Mouse (Mus musculus): ENCODE measurements around the gene Ywhag. TPM values are rescaled to one million over a fixed set of nuclear protein-coding genes. Genes with fewer than 3 reads are reported as not detected.

Gene Ywhag
- 1,000 to 10,000 TPM; 1,399 to 1,485 TPM for total RNA-seq (2021)

DNA sequence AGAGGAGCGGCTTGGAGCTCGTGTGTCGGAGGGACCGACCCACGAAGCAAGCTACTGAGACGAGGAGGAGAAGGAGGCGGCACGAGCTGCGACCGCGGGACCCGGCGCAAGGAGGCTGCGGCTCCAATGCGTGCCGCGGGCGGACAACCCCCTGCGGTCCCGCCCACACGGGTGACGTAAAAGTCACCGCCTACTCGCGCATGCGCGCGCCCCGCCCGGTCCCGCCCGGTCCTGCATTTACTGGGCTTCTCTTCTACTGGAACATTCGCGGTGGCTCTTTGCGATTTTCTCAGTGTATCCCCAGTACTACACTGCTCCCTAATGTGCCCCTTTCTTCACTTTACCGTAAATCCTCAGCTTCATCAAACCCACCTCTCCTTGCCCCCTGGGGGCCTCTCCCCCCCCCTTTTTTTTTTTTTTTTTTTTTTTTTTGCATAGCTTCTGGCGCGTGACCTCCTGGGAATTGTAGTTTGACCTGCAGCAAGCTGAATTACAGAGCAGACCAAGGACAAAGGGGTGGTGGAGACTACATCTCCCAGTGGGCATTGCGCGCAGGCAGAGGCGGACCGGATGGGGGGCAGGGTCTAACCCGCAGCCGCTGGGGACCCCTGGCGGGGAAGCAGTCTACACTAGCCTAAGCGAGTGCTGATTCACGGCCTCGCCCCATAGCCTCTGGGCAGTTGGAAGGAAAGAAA lies at the start of gene Ywhag:
Gene Ywhag, minus strand, starts transcription at position 136 of the 695 bp plus-strand sequence.
- intact Hi-C loops (cut with DNase I) = no loop called here
- peak; percentile 98 for DNase-seq

DNA sequence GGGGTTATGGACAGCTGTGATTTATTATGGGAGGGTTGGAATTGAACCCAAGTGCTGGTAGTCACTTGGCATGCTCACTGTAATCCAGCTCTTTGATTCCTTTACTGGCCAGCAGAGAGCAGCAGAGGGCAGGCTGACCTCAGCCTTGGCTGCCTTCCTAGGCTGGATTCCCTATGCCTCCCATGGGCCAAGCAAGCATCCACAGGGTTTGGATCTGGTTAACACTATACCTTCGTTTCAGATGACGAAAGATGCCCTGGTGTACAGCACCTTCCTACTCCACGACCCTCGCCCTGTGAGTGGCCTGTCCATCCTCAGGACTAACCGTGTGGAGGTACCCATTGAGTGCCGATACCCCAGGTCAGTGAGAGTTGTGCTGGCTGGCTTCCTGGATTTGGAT lies 48.0 kb upstream of the Ywhag start:
- DNase-seq = peak; percentile 64

DNA sequence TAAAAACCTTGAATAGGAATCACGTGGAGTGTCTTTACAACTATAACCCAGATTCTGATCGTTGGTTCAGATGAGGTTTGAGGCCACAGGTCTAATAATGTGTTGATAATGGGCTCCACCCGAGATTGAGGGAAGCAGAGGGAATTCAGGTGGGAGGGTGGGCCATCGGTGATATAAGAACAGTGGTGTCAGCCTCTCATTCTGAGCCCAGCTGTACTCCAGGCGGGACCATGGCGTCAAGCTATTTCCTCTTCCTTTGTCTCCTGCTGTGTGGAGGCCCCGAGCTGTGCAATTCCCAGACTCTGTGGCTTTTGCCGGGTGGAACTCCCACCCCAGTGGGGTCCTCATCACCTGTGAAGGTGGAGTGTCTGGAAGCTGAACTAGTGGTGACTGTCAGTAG lies 45.5 kb upstream of the Ywhag start, which contains the start of gene Zp3:
Gene Zp3, plus strand, starts transcription at position 196 of the 400 bp plus-strand sequence.
- intact Hi-C loops (cut with DNase I) = no loop called here
- no peak for DNase-seq

More for the DNA sequence above, 48.0 kb upstream of the Ywhag start:
- intact Hi-C loops (cut with DNase I) = no loop called here

DNA sequence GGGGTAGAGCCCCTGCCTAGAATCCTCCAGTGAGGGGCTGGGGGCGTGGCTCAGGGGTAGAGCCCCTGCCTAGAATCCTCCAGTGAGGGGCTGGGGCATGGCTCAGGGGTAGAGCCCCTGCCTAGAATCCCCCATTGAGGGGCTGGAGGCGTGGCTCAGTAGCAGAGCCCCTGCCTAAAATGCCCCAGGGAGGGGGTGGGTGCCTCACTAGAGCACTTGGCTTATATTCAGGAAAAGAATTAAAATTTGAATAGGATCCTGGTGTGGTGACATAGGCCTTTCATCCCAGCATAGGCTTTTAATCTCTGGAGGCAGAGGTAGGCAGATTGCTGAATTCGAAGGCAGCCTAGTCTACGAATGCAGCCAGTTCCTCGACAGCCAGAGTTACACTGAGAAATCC lies 45.0 kb upstream of the Ywhag start:
- DNase-seq = no peak
- intact Hi-C loops (cut with DNase I) = no loop called here

DNA sequence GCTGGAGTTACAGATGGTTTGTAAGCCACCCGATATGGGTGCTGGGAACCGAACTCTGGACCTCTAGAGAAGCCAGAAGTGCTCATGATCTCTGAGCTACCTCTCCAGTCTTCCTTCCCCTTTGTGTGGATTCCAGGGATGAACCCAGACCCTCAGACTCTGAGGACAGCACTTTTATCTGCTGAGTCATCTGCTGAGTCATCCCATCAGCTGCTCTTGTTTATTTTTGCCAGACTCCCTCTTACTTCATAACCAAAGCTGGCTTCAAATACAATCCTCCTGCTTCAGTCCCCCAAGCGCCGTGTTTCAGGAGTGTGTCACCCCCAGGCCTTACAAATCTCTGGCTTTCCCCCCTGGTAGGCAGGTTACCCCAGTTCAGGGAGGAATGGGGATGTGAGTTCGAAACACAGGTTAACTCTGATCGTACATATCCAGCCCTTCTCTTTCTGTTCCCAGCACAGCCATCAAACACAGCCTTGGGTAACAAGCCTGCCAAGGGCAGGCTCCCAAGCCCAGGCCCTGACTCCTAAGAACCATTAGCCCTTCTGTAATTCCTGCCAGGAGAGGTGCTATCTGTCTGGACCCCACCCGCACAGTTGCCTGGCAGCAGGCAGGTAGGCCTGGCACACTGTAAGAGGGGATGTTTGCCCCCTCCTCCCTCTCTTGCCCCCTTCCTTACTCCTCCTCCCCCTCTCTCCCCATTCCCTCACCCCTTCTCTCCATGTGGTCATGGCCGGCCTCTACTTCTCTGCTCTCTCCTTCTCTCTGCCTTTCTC lies 41.7 kb upstream of the Ywhag start:
- no peak for DNase-seq
- intact Hi-C loops (cut with DNase I) = no loop called here

DNA sequence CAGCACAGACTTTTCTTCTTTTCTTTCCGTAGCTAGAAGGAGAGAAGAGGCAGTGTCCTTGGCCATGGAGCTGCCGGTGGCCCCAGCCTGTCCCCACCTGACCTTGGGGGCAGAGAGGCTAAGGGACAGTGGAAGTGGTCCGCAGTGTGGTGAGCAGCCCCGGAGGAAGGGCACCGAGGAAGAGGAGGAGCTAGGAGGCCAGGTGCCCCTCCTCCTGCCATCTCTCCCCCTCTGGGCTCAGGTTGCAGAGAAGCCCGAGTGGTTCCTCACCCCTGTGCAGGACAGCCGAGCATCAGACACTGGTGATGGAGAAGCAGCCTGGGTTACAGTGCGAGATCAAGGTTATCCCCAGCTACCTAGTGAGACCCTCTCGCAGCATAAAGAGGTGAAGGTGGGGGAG lies 39.9 kb upstream of the Ywhag start, which contains the start of gene Ssc4d:
Gene Ssc4d, minus strand, starts transcription at position 167 of the 400 bp plus-strand sequence.
- intact Hi-C loops (cut with DNase I) = no loop called here
- no peak for DNase-seq

DNA sequence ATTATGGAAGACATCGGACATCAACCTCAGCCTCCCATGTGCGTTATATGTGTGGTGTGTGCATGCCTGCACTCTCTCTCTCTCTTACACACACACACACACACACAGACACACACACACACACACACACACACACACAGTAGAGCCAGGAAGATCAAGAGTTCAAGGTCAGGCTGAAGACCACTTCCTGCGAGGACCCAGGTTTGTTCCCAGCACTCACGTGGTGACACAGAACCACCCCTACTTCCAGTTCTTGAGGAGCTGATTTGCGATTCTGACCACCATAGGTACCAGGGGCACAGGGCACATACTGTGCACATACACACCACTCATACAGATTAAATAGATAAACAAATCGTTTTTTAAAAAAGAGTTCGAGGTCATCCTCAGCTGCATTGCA lies 37.5 kb upstream of the Ywhag start:
- intact Hi-C loops (cut with DNase I) = no loop called here
- no peak for DNase-seq

DNA sequence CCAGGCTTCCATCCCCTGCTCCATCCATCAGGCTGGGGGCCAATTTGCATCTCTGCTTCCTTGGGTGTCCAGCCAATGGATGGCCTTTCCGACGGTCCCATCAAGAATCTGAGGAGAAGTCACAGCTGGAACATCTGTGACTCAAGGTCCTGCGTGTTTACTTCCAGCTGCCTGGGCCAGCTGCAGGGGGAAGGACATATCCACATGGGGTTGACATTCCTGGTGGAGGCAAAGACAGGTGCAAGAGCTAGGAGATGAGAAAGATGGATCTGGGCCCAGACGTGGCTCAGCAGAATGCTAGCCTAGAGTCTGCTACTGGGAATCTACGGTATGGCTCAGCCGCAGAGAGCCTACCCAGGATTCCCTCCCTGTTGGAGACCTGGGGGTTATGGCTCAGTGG lies 35.8 kb upstream of the Ywhag start:
- DNase-seq = no peak
- intact Hi-C loops (cut with DNase I) = no loop called here

DNA sequence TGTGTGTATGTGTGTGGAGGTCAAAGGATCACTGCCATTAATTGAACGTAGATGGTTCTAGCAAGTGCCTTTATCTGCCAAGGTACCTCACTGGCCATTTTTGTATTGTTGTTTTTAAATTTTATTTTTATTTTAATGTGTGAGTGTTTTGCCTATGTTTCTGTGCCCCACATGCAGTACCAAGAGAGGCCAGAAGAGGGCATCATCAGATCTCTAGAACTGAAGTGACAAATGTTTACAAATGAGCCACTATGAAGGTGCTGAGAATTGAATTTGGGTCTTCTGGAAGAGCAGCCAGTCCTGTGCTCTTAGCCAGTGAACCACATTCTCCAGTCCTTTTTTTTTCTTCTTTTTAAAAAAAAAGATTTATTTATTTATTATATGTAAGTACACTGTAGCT lies 34.4 kb upstream of the Ywhag start:
- peak; percentile 42 for DNase-seq
- intact Hi-C loops (cut with DNase I) = no loop called here

DNA sequence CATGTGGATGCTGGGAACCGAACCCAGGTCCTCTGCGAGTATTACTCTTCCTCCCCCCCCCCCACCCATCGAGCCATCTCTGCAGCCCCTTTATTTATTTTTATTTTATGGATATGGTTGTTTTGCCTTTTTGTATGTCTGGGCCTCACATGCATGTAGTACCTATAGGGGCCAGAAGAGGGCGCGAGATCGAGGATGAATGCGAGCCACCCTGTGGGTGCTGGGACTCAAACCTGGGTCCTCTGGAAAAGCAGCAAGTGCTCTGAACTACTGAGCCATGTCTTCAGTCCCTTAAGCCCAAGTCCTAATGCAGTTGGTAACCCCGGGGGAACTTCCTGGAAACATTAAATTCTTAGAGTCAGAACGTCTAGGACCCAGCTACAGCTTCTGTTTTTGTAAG lies 32.5 kb upstream of the Ywhag start:
- DNase-seq = no peak
- intact Hi-C loops (cut with DNase I) = no loop called here

DNA sequence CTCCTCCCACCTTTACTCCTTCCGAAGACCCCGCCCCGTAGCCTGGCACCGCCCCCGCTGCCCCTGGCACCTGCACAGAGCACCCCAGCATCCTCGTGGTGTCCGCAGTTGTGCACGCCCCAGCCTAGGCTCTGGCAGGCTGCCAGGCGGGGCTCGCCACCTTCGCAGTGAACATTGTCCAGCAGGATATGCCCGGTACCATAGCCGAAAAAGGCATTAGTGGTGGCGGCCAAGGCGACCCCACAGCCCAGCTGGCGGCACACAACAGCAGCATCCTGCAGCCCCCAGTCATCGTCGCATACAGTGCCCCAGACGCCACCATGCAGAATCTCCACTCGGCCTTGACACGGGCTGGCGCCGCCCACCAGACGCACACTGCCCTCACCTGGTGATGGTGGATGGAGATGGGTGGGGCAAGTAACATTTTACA lies 31.1 kb upstream of the Ywhag start:
- DNase-seq = peak; percentile 38
- intact Hi-C loops (cut with DNase I) = no loop called here

DNA sequence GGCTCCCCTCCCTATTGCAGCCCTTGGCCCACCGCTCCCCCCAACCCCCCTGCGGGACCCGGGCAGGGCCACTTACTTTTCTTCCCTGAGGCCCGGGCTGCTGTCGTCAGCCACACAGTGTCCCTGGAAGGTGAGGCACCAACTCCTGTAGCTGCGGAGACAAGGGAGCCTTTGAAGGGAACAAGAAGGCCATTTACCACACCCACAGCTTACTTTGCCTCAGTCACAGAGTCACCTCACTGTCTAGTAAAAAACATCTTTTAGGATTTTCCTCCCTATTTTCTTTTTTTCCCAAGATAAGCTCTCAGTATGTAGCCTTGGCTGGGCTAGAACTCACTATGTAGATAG lies 28.8 kb upstream of the Ywhag start:
- DNase-seq = no peak
- intact Hi-C loops (cut with DNase I) = no loop called here

DNA sequence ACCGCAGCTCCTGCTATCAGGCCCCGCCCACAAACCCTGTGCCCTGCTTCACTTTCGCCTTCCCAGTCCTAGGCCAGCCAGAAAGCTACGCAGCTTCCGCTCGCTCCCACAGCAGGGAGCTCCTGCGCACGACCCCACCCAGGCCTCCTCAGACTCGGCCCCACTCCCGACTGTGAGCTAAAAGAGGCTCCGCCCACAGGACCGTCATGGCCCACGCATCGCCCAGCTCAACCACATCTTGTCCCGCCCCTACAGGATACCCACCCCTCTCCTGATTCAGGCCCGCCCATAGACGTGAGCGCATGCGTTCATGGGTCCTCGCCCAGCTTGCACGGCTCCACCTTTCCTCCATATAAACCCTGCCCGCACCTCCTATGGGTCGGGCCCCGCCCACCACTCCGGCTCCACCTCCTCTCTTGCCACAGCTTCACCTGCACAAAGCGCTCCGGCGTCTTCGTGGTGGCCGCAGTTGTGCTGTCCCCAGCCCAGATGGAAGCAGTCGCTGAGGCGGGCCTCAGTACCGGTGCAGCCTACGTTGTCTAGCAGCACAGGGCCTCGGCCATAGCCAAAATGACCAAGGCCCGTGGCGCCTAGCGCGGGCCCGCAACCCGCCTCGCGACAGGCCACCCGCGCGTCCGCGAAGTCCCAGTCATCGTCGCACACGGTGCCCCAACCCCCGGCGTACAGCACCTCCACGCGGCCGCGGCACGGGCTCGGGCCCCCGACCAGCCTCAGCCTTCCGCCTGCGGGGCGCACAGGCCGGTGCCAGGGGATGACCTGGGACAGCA lies 28.3 kb upstream of the Ywhag start:
- peak; percentile 99 for DNase-seq
- intact Hi-C loops (cut with DNase I) = no loop called here

DNA sequence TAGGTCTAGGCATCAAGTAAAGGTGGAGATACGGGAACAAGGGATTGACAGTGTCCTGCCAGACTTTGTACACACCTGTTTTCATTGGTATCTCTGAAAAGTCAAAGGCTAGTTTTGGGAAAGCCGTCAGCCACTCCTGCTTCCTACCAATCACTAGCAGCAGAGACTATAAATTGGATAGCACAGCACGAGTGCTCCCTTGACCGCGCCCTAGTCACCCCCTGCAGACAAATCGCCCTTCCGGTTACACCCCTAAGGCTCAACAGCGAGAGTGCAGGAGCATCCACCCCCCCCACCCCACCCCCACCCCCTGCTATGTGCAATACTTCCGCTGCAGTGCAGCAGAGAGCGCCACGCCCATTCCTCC lies 27.7 kb upstream of the Ywhag start:
- DNase-seq = no peak
- intact Hi-C loops (cut with DNase I) = no loop called here

DNA sequence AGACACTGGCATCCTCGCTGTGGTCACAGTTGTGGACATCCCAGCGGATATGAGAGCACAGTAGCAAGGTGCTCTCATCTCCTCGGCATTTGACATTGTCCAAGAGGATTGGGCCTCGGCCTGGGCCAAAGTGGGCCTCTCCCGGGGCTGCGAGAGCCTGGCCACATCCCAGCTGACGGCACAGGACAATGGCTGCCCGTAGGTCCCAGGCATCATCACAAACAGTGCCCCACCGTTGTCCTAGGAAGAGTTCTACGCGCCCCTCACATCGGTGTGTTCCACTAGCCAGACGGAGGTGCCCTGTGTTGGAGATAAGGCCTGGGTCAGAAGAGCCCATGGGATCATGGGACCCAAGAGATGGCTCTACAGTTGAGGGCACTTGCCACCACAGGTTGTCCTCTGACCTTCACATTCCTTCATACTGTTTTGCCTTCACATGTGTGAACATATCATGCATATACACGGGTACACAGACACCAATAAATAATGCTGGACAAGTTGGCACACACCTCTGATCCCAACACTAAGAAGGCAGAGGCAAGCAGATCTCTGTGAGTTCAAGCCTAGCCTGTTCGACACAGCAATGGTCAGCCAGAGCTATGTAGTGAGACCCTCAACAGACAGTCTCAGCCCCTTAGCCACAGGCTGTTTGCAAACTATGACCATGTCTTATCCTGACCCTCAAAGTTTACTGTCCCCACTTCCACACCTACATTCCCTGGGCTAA lies 26.7 kb upstream of the Ywhag start:
- intact Hi-C loops (cut with DNase I) = no loop called here
- DNase-seq = no peak

DNA sequence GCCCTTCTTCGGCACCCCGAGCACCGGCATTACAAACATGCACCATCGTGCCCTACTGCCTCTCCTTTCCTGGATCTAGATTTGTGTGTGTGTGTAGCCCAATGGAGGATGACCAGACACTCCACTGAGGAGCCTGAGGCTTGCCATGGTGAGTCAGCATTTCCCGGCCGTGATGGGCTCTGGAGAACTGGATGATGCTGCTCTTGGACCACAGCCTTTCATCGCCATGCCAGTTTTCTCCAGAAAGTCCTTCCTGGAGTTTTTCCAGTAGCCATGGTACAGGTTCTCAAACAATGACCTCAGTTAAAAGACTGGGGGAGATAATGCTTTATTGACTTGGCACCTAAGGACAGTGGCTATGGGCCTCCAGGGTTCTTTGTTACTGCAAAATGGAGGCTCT lies 25.5 kb upstream of the Ywhag start:
- intact Hi-C loops (cut with DNase I) = no loop called here
- DNase-seq = no peak

DNA sequence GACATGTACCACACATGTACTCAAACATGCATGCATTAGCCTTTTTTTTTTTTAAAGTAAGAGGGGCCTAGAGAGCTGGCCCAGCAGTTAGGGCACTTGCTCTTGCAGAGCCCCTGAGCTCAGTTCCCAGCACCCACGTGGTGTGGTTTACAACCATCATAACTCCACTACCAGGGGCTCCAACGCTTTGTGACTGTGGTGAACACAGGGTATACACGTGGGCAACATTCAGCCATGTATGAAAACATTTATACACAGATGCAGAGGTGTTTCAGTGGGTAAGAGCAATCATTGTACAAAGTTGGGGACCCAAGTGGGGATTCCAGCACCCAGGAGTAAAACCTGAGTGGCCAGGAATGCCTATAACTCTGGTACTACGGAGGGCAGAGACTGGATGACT lies 24.0 kb upstream of the Ywhag start:
- intact Hi-C loops (cut with DNase I) = no loop called here
- DNase-seq = no peak

DNA sequence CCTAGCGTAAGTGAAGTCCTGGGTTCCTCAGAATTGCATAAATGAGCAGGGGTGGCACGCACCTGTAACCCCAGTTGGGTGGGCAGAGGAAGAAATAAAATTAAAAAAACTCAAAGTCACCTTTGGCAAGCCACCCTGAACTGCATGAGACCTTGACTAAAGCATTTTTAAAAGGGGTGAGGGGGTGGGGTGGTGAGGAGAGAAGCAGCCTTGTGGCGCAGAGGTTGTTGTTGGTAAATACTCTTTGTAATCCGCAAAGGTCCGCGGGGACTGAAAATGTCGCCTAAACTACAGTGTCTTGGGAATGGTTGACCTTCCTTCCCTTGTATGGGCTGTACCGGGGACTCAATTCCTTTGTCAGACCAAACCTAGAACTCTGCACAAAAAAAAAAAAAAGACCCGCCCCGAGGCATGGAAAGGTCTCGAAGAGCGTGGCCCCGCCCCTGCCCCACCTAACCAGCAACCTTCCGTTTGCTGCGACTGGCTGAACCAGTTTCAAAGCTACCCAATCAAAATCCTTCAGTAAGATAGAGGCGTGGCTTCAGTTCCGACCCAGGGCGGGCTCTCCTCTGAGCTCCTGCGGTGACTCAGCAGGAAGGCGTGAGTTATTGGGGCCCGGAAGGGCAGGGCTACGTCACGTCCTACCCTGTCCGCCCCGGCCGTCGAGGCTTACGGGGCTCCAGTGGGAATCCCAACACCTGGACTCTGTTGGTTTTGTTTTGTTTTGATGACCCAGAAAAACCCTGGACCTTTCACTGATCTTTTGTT lies 23.0 kb upstream of the Ywhag start:
- DNase-seq = peak; percentile 87
- intact Hi-C loops (cut with DNase I) = no loop called here

DNA sequence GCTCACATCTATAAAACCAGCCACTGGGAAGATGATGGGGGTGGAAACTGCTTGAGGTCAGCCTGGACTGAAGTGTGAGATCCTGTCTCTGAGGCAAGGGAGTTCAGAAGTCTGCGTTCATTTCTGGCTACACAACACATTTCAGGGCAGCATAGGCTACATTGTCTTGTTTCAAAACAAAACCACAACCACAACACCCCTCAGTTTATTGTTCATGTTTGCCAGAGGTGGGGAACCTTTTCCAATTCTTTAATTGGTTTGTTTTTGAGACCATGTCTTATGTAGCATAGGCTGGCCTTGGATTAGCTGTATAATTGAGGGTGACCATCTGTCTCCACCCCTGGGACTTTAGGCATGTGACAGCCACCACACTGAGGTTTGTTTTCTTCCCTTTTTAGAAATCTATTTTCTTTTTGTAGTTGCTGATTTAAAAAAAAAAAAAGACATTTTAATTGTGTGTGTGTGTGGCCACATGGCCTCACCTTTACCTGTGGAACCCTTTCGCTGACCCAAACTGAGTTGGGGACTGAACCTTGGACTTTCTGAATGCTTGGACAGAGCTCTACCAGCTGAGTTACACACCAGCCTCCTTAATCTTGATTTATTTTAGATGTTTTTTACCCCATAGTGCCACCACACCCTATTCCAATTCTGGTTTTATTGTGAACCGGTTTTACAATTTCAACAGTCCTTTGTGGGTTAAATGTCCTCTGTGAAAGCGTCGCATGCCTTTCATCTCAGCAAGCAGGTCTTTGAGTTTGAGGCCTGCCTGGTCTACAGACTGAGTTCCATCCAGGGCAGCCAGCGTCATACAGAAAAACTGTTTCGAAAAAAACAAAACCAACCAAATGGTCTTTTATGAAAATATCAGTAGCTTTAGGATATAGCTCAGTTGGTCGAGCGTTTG lies 22.1 kb upstream of the Ywhag start:
- intact Hi-C loops (cut with DNase I) = no loop called here
- no peak for DNase-seq

All from left cerebral cortex, postnatal 4 days (tissue).